Mouse (Mus musculus): Measurements from ENCODE around the gene Abcc1.

Abcc1 gene

GRCm38 (mm10) chr16:14439801-14440614 lies 78.7 kb downstream of the Abcc1 start:
- DNase-seq (ENCODE audit: low spot score in 2 of 2): no peak

GRCm38 (mm10) chr16:14444059-14444855 lies 82.9 kb downstream of the Abcc1 start:
- DNase-seq (ENCODE audit: low spot score in 2 of 2): no peak

GRCm38 (mm10) chr16:14445197-14445596 lies 83.8 kb downstream of the Abcc1 start:
- DNase-seq (ENCODE audit: low spot score in 2 of 2): no peak

GRCm38 (mm10) chr16:14447366-14447765 lies 86.0 kb downstream of the Abcc1 start:
- no peak for DNase-seq (ENCODE audit: low spot score in 2 of 2)

GRCm38 (mm10) chr16:14448307-14448706 lies 86.9 kb downstream of the Abcc1 start:
- no peak for DNase-seq (ENCODE audit: low spot score in 2 of 2)

- DNase-seq (ENCODE audit: low spot score in 2 of 2): no peak
These were observed 88.5 kb downstream of the Abcc1 start for GRCm38 (mm10) chr16:14449861-14450260.

- DNase-seq (ENCODE audit: low spot score in 2 of 2): no peak
These were observed 90.2 kb downstream of the Abcc1 start for GRCm38 (mm10) chr16:14451374-14452046.

- DNase-seq (ENCODE audit: low spot score in 2 of 2): no peak
These were observed 101.2 kb downstream of the Abcc1 start for GRCm38 (mm10) chr16:14462535-14462934.

- DNase-seq (ENCODE audit: low spot score in 2 of 2): no peak
These were observed 103.7 kb downstream of the Abcc1 start for GRCm38 (mm10) chr16:14465016-14465415.

- no peak for DNase-seq (ENCODE audit: low spot score in 2 of 2)
These were observed 107.0 kb downstream of the Abcc1 start for GRCm38 (mm10) chr16:14468351-14468750.

GRCm38 (mm10) chr16:14468841-14469240 lies 107.5 kb downstream of the Abcc1 start:
- DNase-seq (ENCODE audit: low spot score in 2 of 2): no peak

GRCm38 (mm10) chr16:14472171-14472570 lies 110.8 kb downstream of the Abcc1 start:
- DNase-seq (ENCODE audit: low spot score in 2 of 2): no peak

GRCm38 (mm10) chr16:14473686-14474085 lies 112.3 kb downstream of the Abcc1 start:
- DNase-seq (ENCODE audit: low spot score in 2 of 2): no peak

GRCm38 (mm10) chr16:14475001-14475400 lies 113.6 kb downstream of the Abcc1 start:
- DNase-seq (ENCODE audit: low spot score in 2 of 2): no peak

GRCm38 (mm10) chr16:14476056-14476455 lies 114.7 kb downstream of the Abcc1 start:
- no peak for DNase-seq (ENCODE audit: low spot score in 2 of 2)

GRCm38 (mm10) chr16:14476701-14477400 lies 115.5 kb downstream of the Abcc1 start:
- DNase-seq (ENCODE audit: low spot score in 2 of 2): no peak

GRCm38 (mm10) chr16:14477510-14478300 lies 116.3 kb downstream of the Abcc1 start:
- no peak for DNase-seq (ENCODE audit: low spot score in 2 of 2)

- no peak for DNase-seq (ENCODE audit: low spot score in 2 of 2)
These were observed 118.3 kb downstream of the Abcc1 start for GRCm38 (mm10) chr16:14479641-14480040.

GRCm38 (mm10) chr16:14483221-14483620 lies 121.9 kb downstream of the Abcc1 start:
- no peak for DNase-seq (ENCODE audit: low spot score in 2 of 2)

- DNase-seq (ENCODE audit: low spot score in 2 of 2): no peak
These were observed 132.2 kb downstream of the Abcc1 start for GRCm38 (mm10) chr16:14493491-14494114.
